In genomic region chr15:89196313-89196706, GRCm38 (mm10) we compare ENCODE assay signal across 8 mouse cellular contexts. TPM values are rescaled to one million over a fixed set of nuclear protein-coding genes. Genes with fewer than 3 reads are reported as not detected.
DNase-seq lines count a peak whose midpoint lies in the region; ATAC-seq and TF ChIP-seq lines count a peak whose summit lies in the region.

Gene Dennd6b, minus strand, starts transcription at chr15:89196496.

- no peaks in the 10 kb centered on the region for H3K4me1 ChIP-seq in bone marrow, adult 2 months (ENCODE audit: control insufficient read depth, insufficient read depth, low read length)
- peaks cover 14% of the 10 kb centered on the region for H3K4me1 ChIP-seq in embryonic facial prominence, embryonic 15.5 days
- H3K4me1 ChIP-seq in kidney, embryonic 14.5 days (ENCODE audit: control insufficient read depth, insufficient read depth, low read length), result peaks cover 13% of the 10 kb centered on the region
- peaks cover 14% of the 10 kb centered on the region for H3K4me1 ChIP-seq in limb, embryonic 15.5 days

- peak within 1 kb of the TSS; percentile 92 for H3K4me3 ChIP-seq in bone marrow, adult 2 months (replicated peaks; ENCODE audit: control insufficient read depth, low read depth, low read length)
- H3K4me3 ChIP-seq in embryonic facial prominence, embryonic 15.5 days (replicated peaks), result peak within 1 kb of the TSS; percentile 95
- peak within 1 kb of the TSS; percentile 82 for H3K4me3 ChIP-seq in kidney, embryonic 14.5 days (ENCODE audit: low read length)
- H3K4me3 ChIP-seq in limb, embryonic 15.5 days, result peak within 1 kb of the TSS; percentile 89

- H3K27me3 ChIP-seq in embryonic facial prominence, embryonic 15.5 days, result no peaks in the 10 kb centered on the region
- no peaks in the 10 kb centered on the region for H3K27me3 ChIP-seq in kidney, embryonic 14.5 days (ENCODE audit: control insufficient read depth, insufficient read depth, low read length)
- H3K27me3 ChIP-seq in limb, embryonic 15.5 days, result no peaks in the 10 kb centered on the region

- H3K36me3 ChIP-seq in embryonic facial prominence, embryonic 15.5 days, result no peaks in the 10 kb centered on the region
- no peaks in the 10 kb centered on the region for H3K36me3 ChIP-seq in kidney, embryonic 14.5 days (ENCODE audit: control insufficient read depth, insufficient read depth, low read length)
- H3K36me3 ChIP-seq in limb, embryonic 15.5 days, result 0 out of 2 replicates have a peak, but pooled peaks cover 3% of the 10 kb centered on the region

- WGBS in bone marrow, adult 2 months, result under 1% methylated on average over 38 of the region's 38 CpGs
- 0% methylated on average over 38 of the region's 38 CpGs for WGBS in embryonic facial prominence, embryonic 15.5 days
- whole genome bisulfite sequencing in kidney, embryonic 14.5 days, result under 1% methylated on average over 38 of the region's 38 CpGs
- WGBS in limb, embryonic 15.5 days, result 1% methylated on average over 38 of the region's 38 CpGs

- TF ChIP-seq CTCF in bone marrow, adult 2 months (IDR thresholded peaks at IDR 0.05; ENCODE audit: control insufficient read depth, insufficient read depth, low read length), result peak; percentile 81

- TF ChIP-seq POLR2A in bone marrow, adult 2 months (IDR thresholded peaks at IDR 0.05; ENCODE audit: borderline replicate concordance, control insufficient read depth, low read depth, low read length), result peak; percentile 1; the same call in 1 of the 2 replicates

- peak; percentile 98 for ATAC-seq in embryonic facial prominence, embryonic 15.5 days (ENCODE audit: insufficient number of reproducible peaks, low FRiP score, low TSS enrichment, low read depth)
- peak; percentile 99 for ATAC-seq in kidney, embryonic 14.5 days (ENCODE audit: low FRiP score, low TSS enrichment)
- peak; percentile 98 for ATAC-seq in limb, embryonic 15.5 days (ENCODE audit: insufficient number of reproducible peaks, low FRiP score, low TSS enrichment, low read depth)

- peak within 1 kb of the TSS; percentile 99 for H3K9ac ChIP-seq in embryonic facial prominence, embryonic 15.5 days
- peak within 1 kb of the TSS; percentile 98 for H3K9ac ChIP-seq in kidney, embryonic 14.5 days (ENCODE audit: low read depth, low read length)
- H3K9ac ChIP-seq in limb, embryonic 15.5 days, result peak within 1 kb of the TSS; percentile 93

- no peaks in the 10 kb centered on the region for H3K9me3 ChIP-seq in embryonic facial prominence, embryonic 15.5 days (replicated peaks)
- no peaks in the 10 kb centered on the region for H3K9me3 ChIP-seq in kidney, embryonic 14.5 days (ENCODE audit: control insufficient read depth, low read length)
- H3K9me3 ChIP-seq in limb, embryonic 15.5 days, result no peaks in the 10 kb centered on the region

- DNase-seq in 416B (ENCODE audit: low read depth), result peak; percentile 97
- peak; percentile 96 to 98 for DNase-seq in heart, adult 9 months (ENCODE audit: low spot score in 2 of 2)
- DNase-seq in monocyte, adult 2 months (ENCODE audit: low read depth in 1 of 2, low spot score in 2 of 2), result peak; percentile 94 to 95
- peak; percentile 97 to 98 for DNase-seq in spleen, postnatal 36 days (ENCODE audit: low spot score in 2 of 2)

- peak within 1 kb of the TSS; percentile 71 for H3K4me2 ChIP-seq in embryonic facial prominence, embryonic 15.5 days (replicated peaks)
- H3K4me2 ChIP-seq in kidney, embryonic 14.5 days (replicated peaks; ENCODE audit: low read depth, low read length), result peak within 1 kb of the TSS; percentile 60
- peak within 1 kb of the TSS; percentile 66 for H3K4me2 ChIP-seq in limb, embryonic 15.5 days

- H3K27ac ChIP-seq in bone marrow, adult 2 months (ENCODE audit: control insufficient read depth, insufficient read depth, low read depth, low read length, poor library complexity), result peak within 1 kb of the TSS; percentile 97
- H3K27ac ChIP-seq in embryonic facial prominence, embryonic 15.5 days (replicated peaks), result peak within 1 kb of the TSS; percentile 100
- peak within 1 kb of the TSS; percentile 98 for H3K27ac ChIP-seq in kidney, embryonic 14.5 days (ENCODE audit: low read depth, low read length)
- H3K27ac ChIP-seq in limb, embryonic 15.5 days, result peak within 1 kb of the TSS; percentile 100

RNA-seq across cellular contexts. Expression of gene Dennd6b, which starts in this region (rescaled TPM):
- 8.1 and 13.6 TPM in 2 replicates for polyA plus RNA-seq in bone marrow, adult 2 months (2011; ENCODE audit: insufficient read depth, insufficient read length, low replicate concordance, missing spikeins)
- 16.3 and 16.7 TPM in 2 replicates for polyA plus RNA-seq in embryonic facial prominence, embryonic 15.5 days (2015; fragmentation: Nextera tagmentation; extraction: Ambion mirVana)
- polyA plus RNA-seq in kidney, embryonic 14.5 days (2014; fragmentation: Nextera tagmentation; extraction: Ambion mirVana), result 15.8 and 16.6 TPM in 2 replicates
- 12.4 and 13.0 TPM in 2 replicates for polyA plus RNA-seq in limb, embryonic 15.5 days (2015; fragmentation: Nextera tagmentation; extraction: Ambion mirVana)

Comparison
In these comparisons a context has a peak if more than half of its experiments do, and no peak if none do; other contexts are left out.
1. Peak in every context shown above with its lines: DNase-seq, ATAC-seq, H3K4me3 ChIP-seq and H3K27ac ChIP-seq.